Mouse (Mus musculus) midbrain, embryonic 16.5 days (tissue): ENCODE data around the gene Cd2. TPM values are rescaled to one million over a fixed set of nuclear protein-coding genes. Genes with fewer than 3 reads are reported as not detected.

Source experiments
- ATAC-seq: fragments of 200-750 bp; cut with Nextera tagmentation; 2 replicates; pipeline ENCODE4 v1.8.0; 2017; ENCODE audit warnings: moderate TSS enrichment
- H3K27ac ChIP-seq: fragments of 300-500 bp; sonication (generic); 2 replicates; pipeline ENCODE4 v1.5.1; 2014; ENCODE audit warnings: mild to moderate bottlenecking, low read length, mixed read lengths
- H3K27me3 ChIP-seq: fragments of 300-500 bp; sonication (generic); 2 replicates; pipeline ENCODE4 v1.6.1; 2014; ENCODE audit warnings: low read depth, low read length, mixed read lengths; ENCODE audit not compliant: control insufficient read depth, insufficient read depth
- H3K36me3 ChIP-seq: fragments of 300-500 bp; sonication (generic); 2 replicates; pipeline ENCODE4 v1.6.1; 2014; ENCODE audit warnings: mild to moderate bottlenecking, low read length, moderate library complexity, mixed read lengths; ENCODE audit not compliant: control insufficient read depth, insufficient read depth
- H3K4me1 ChIP-seq: fragments of 300-500 bp; sonication (generic); 2 replicates; pipeline ENCODE4 v1.6.1; 2014; ENCODE audit warnings: mild to moderate bottlenecking, low read length, mixed read lengths; ENCODE audit not compliant: control insufficient read depth, insufficient read depth
- H3K4me2 ChIP-seq: fragments of 300-500 bp; sonication (generic); 2 replicates; pipeline ENCODE4 v1.6.1; 2014; ENCODE audit warnings: mild to moderate bottlenecking, low read length, mixed read lengths
- H3K4me3 ChIP-seq: fragments of 300-500 bp; sonication (generic); 2 replicates; pipeline ENCODE4 v1.5.1; 2014; ENCODE audit warnings: low read depth, mild to moderate bottlenecking, low read length, moderate library complexity, mixed read lengths
- H3K9ac ChIP-seq: fragments of 300-500 bp; sonication (generic); 2 replicates; pipeline ENCODE4 v1.6.1; 2014; ENCODE audit warnings: low read depth, low read length, mixed read lengths
- H3K9me3 ChIP-seq: fragments of 300-500 bp; sonication (generic); replicated peaks from 2 replicates; pipeline ENCODE4 v1.6.1; 2014; ENCODE audit warnings: mild to moderate bottlenecking, low read length, mixed read lengths; ENCODE audit not compliant: control insufficient read depth, poor library complexity, severe bottlenecking
- WGBS: fragments of 180-500 bp; shearing (Covaris S2); extraction: QIAGEN DNeasy Blood & Tissue Kit; methylation state at CpG from one replicate; pipeline ENCODE4 v1.1.7; 2014; 5-methylcytosine and 5-hydroxymethylcytosine counted together
- polyA plus RNA-seq: library from polyadenylated mRNA; unstranded; fragments of >200 nt; fragmentation: Nextera tagmentation; extraction: Ambion mirVana; gene quantifications from 2 replicates; pipeline ENCODE4 v1.2.1, GENCODE M21; 2015

Cd2 gene
- polyA plus RNA-seq, result not detected in 2 replicates

GRCm38 (mm10) chr3:101287911-101288311 is at the start of gene Cd2:
Gene Cd2, minus strand, starts transcription at chr3:101287939.
- ATAC-seq, result no peak
- H3K4me2 ChIP-seq, result no peak within 1 kb of the TSS

GRCm38 (mm10) chr3:101328617-101329016 is 40.9 kb upstream of the Cd2 start:
- ATAC-seq, result no peak
- H3K9ac ChIP-seq, result no peak overlapping the region
- H3K27ac ChIP-seq, result no peak overlapping the region
- WGBS, result 87% methylated on average over 7 of the region's 7 CpGs
- H3K4me1 ChIP-seq, result no peaks in the 10 kb centered on the region
- H3K27me3 ChIP-seq, result no peaks in the 10 kb centered on the region
- no peak overlapping the region for H3K4me2 ChIP-seq
- H3K4me3 ChIP-seq, result no peak overlapping the region
- H3K36me3 ChIP-seq, result no peaks in the 10 kb centered on the region
- H3K9me3 ChIP-seq, result no peaks in the 10 kb centered on the region

More at GRCm38 (mm10) chr3:101287911-101288311, at the start of gene Cd2:
- Histone ChIP-seq H3K36me3 (no peaks in the 10 kb centered on the region), H3K9me3 (no peaks in the 10 kb centered on the region), H3K9ac (no peak within 1 kb of the TSS), H3K4me1 (no peaks in the 10 kb centered on the region), H3K27ac (no peak within 1 kb of the TSS), H3K4me3 (no peak within 1 kb of the TSS), H3K27me3 (no peaks in the 10 kb centered on the region)
- 29% methylated on average over 4 of the region's 4 CpGs for WGBS

- H3K27me3 ChIP-seq, result no peaks in the 10 kb centered on the region
- H3K4me1 ChIP-seq, result no peaks in the 10 kb centered on the region
- no peaks in the 10 kb centered on the region for H3K36me3 ChIP-seq
- H3K4me2 ChIP-seq, result no peak overlapping the region
- no peak overlapping the region for H3K4me3 ChIP-seq
- WGBS, result 67% methylated on average over 2 of the region's 2 CpGs
- H3K27ac ChIP-seq, result no peak overlapping the region
- H3K9ac ChIP-seq, result no peak overlapping the region
- no peak for ATAC-seq
- no peaks in the 10 kb centered on the region for H3K9me3 ChIP-seq
Observed at GRCm38 (mm10) chr3:101327248-101327647, 39.5 kb upstream of the Cd2 start.

GRCm38 (mm10) chr3:101322437-101322836 is 34.7 kb upstream of the Cd2 start:
- Histone ChIP-seq H3K9ac (no peak overlapping the region), H3K4me1 (no peaks in the 10 kb centered on the region), H3K27ac (no peak overlapping the region), H3K4me3 (no peak overlapping the region), H3K27me3 (no peaks in the 10 kb centered on the region), H3K4me2 (no peak overlapping the region), H3K36me3 (no peaks in the 10 kb centered on the region), H3K9me3 (no peaks in the 10 kb centered on the region)
- 84% methylated on average over 10 of the region's 10 CpGs for WGBS
- no peak; the same call in 1 of the 2 replicates for ATAC-seq

DNA sequence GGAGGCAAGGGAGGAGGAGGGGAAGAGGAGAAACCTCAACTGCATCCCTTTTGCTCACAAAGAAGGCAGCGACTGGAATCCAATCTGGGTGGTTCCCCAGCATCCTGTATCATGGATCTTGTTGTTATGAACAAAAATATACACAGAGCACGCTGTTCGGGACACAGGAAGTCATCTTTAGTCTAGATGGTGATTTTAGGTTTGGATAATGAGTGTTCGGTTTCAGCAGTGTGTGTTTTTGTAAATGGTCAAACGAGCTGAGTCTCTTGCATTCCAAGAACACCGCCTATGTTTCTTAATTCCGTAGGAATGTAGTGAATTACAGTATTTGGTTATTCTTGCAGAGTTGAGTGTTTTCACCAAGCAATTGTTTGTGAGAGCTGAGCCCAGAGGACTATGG is 33.1 kb upstream of the Cd2 start:
- no peaks in the 10 kb centered on the region for H3K4me1 ChIP-seq
- 85% methylated on average over 7 of the region's 7 CpGs for WGBS
- H3K27ac ChIP-seq, result no peak overlapping the region
- ATAC-seq, result no peak
- H3K4me2 ChIP-seq, result no peak overlapping the region
- H3K4me3 ChIP-seq, result no peak overlapping the region
- H3K9me3 ChIP-seq, result no peaks in the 10 kb centered on the region
- no peaks in the 10 kb centered on the region for H3K27me3 ChIP-seq
- H3K9ac ChIP-seq, result no peak overlapping the region
- H3K36me3 ChIP-seq, result no peaks in the 10 kb centered on the region

DNA sequence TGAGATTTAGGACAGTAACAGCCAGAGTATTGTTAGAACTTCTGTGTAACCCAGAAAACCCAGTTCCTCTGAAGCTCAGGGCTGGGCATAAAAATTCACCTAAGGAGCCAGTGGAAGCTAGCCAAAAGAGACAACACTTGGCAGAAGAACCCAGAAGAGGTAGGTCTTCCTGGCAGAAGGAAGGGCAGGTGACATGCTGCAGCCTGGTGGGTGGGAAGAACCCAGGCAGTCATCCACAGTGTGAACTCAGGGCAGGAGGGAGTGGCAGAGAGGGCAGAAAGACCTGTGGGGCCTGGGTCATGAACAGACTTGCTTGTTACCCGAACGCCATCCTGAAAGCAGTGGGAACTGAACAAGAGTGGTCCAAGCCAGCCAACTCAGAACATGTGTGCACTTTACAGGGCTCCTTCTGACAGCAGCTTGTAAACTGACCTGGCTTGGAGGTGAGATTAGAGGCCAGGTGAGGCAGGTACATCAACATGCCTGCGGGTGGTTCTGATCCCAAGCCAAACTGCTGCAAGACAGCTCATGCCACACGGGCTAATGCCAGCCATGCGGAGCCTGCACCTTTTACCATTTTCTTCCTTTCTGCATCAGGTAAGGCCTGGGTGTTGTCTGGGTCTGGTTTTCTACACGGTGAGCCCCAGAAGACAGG is 30.9 kb upstream of the Cd2 start:
- H3K4me3 ChIP-seq, result no peak overlapping the region
- no peaks in the 10 kb centered on the region for H3K36me3 ChIP-seq
- H3K9ac ChIP-seq, result no peak overlapping the region
- ATAC-seq, result no peak
- 91% methylated on average over 6 of the region's 6 CpGs for WGBS
- H3K9me3 ChIP-seq, result no peaks in the 10 kb centered on the region
- H3K27ac ChIP-seq, result no peak overlapping the region
- H3K4me1 ChIP-seq, result no peaks in the 10 kb centered on the region
- H3K4me2 ChIP-seq, result no peak overlapping the region
- no peaks in the 10 kb centered on the region for H3K27me3 ChIP-seq

GRCm38 (mm10) chr3:101318115-101318514 is 30.4 kb upstream of the Cd2 start:
- no peaks in the 10 kb centered on the region for H3K27me3 ChIP-seq
- H3K36me3 ChIP-seq, result no peaks in the 10 kb centered on the region
- H3K4me1 ChIP-seq, result no peaks in the 10 kb centered on the region
- H3K27ac ChIP-seq, result no peak overlapping the region
- no peaks in the 10 kb centered on the region for H3K9me3 ChIP-seq
- no peak overlapping the region for H3K4me3 ChIP-seq
- 74% methylated on average over 6 of the region's 6 CpGs for WGBS
- H3K9ac ChIP-seq, result no peak overlapping the region
- ATAC-seq, result no peak
- no peak overlapping the region for H3K4me2 ChIP-seq

DNA sequence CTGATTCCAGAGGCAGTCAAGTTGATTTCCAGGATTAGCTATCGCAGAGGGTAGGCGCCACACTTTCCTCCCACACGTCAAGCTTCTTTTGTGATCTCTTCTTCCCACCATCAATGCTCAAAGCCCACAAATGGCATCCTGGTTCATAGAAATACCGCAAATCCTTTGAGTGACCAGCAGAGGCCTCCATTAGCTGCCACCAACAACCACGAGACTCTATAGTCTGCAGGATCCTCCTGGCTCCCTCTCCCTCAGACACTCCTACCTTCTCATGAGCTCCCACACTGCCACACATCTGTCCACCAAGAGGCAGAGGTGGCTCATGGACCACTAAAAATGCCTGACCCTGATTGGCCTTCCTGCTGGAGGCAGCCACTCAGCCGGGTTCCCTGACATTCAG is 27.2 kb upstream of the Cd2 start:
- H3K9ac ChIP-seq, result no peak overlapping the region
- H3K4me3 ChIP-seq, result no peak overlapping the region
- no peaks in the 10 kb centered on the region for H3K27me3 ChIP-seq
- no peaks in the 10 kb centered on the region for H3K36me3 ChIP-seq
- no peak for ATAC-seq
- no peaks in the 10 kb centered on the region for H3K4me1 ChIP-seq
- WGBS, result 71% methylated on average over 6 of the region's 6 CpGs
- H3K9me3 ChIP-seq, result no peaks in the 10 kb centered on the region
- no peak overlapping the region for H3K4me2 ChIP-seq
- no peak overlapping the region for H3K27ac ChIP-seq

- H3K9me3 ChIP-seq, result no peaks in the 10 kb centered on the region
Observed at GRCm38 (mm10) chr3:101313266-101314051, 25.7 kb upstream of the Cd2 start.

More at GRCm38 (mm10) chr3:101313266-101314051, 25.7 kb upstream of the Cd2 start:
- Histone ChIP-seq H3K36me3 (no peaks in the 10 kb centered on the region), H3K27me3 (no peaks in the 10 kb centered on the region), H3K9ac (no peak overlapping the region), H3K4me3 (no peak overlapping the region), H3K4me2 (no peak overlapping the region), H3K4me1 (no peaks in the 10 kb centered on the region), H3K27ac (no peak overlapping the region)
- no peak for ATAC-seq
- 83% methylated on average over 8 of the region's 8 CpGs for WGBS
